Mouse (Mus musculus) hindbrain, embryonic 14.5 days (tissue): ENCODE measurements around the gene Bcl11a. TPM values are rescaled to one million over a fixed set of nuclear protein-coding genes. Genes with fewer than 3 reads are reported as not detected.

Experiments
- ATAC-seq: fragments of 200-750 bp; cut with Nextera tagmentation; 2 replicates; pipeline ENCODE4 v1.8.0; 2017; ENCODE audit warnings: moderate number of reproducible peaks, mild to moderate bottlenecking, moderate TSS enrichment, moderate library complexity; ENCODE audit not compliant: low FRiP score
- DNase-seq: peaks from one replicate; pipeline ENCODE4 v3.0.0-alpha.2; 2015; ENCODE audit warnings: low spot score
- H3K27ac ChIP-seq: fragments of 300-500 bp; sonication (generic); 2 replicates; pipeline ENCODE4 v1.5.1; 2014; ENCODE audit warnings: mild to moderate bottlenecking, moderate library complexity
- H3K27me3 ChIP-seq: fragments of 300-500 bp; sonication (generic); 2 replicates; pipeline ENCODE4 v1.6.1; 2014; ENCODE audit warnings: mild to moderate bottlenecking, low read length, mixed read lengths; ENCODE audit not compliant: control insufficient read depth, insufficient read depth
- H3K36me3 ChIP-seq: fragments of 300-500 bp; sonication (generic); replicated peaks from 2 replicates; pipeline ENCODE4 v1.6.1; 2014; ENCODE audit not compliant: control insufficient read depth, insufficient read depth
- H3K4me1 ChIP-seq: fragments of 300-500 bp; sonication (generic); replicated peaks from 2 replicates; pipeline ENCODE4 v1.6.1; 2014; ENCODE audit warnings: antibody characterized with exemption, low read length, mixed read lengths; ENCODE audit not compliant: control insufficient read depth, insufficient read depth
- H3K4me2 ChIP-seq: fragments of 300-500 bp; sonication (generic); replicated peaks from 2 replicates; pipeline ENCODE4 v1.6.1; 2014; ENCODE audit warnings: mild to moderate bottlenecking, moderate library complexity
- H3K4me3 ChIP-seq: fragments of 300-500 bp; sonication (generic); replicated peaks from 2 replicates; pipeline ENCODE4 v1.5.1; 2014; ENCODE audit warnings: mild to moderate bottlenecking, low read length
- H3K9ac ChIP-seq: fragments of 300-500 bp; sonication (generic); 2 replicates; pipeline ENCODE4 v1.6.1; 2014
- H3K9me3 ChIP-seq: fragments of 300-500 bp; sonication (generic); 2 replicates; pipeline ENCODE4 v1.6.1; 2016; ENCODE audit warnings: low read length; ENCODE audit not compliant: control insufficient read depth
- WGBS: fragments of 180-500 bp; shearing (Covaris S2); extraction: QIAGEN DNeasy Blood & Tissue Kit; methylation state at CpG from one replicate; pipeline ENCODE4 v1.1.7; 2014; 5-methylcytosine and 5-hydroxymethylcytosine counted together
- polyA plus RNA-seq: library from polyadenylated mRNA; unstranded; fragments of >200 nt; fragmentation: Nextera tagmentation; extraction: Ambion mirVana; gene quantifications from 2 replicates; pipeline ENCODE4 v1.2.1, GENCODE M21; 2014

Bcl11a gene
- polyA plus RNA-seq, 1 experiment from 2014 or later, result 117 TPM

DNA sequence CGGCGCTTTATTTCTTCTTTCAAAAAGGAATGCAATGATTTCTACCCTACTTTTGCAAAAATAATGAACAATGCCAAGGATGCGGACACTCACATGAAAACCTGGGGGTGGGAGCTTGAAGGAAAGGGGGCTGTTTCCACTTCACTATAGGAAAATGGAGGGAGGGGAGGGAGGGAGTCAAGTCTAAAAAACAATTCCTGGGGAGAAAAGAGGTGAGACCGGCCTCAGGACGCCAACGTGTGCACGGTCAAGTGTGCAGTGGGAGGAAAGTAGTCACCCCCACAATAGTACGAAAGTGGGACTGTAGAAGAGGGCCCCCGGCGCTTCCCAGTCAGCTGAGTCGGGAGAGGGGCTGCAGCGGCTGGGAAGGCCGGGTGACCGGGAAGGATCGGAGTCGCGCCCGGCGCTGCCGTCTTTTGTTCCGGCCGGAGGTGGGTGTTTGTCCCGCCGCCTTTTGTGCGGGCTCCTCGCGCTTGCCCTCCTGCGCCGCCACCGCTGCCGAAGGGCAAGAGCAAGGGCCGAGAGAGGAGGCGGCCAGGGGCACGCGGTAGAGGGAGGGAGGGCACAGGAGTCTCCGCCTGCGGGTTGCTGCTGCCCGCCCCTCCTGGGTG is 955 bp downstream of the Bcl11a start:
- no peak for ATAC-seq
- peak overlapping the region; percentile 87 for H3K4me3 ChIP-seq
- no peak for DNase-seq
- no peaks in the 10 kb centered on the region for H3K27me3 ChIP-seq
- no peaks in the 10 kb centered on the region for H3K36me3 ChIP-seq
- peak overlapping the region; percentile 99 for H3K27ac ChIP-seq
- peak overlapping the region; percentile 98 for H3K9ac ChIP-seq
- H3K4me1 ChIP-seq, result peaks cover 20% of the 10 kb centered on the region
- under 1% methylated on average over 38 of the region's 38 CpGs for WGBS
- H3K4me2 ChIP-seq, result peak overlapping the region; percentile 100
- H3K9me3 ChIP-seq, result no peaks in the 10 kb centered on the region

DNA sequence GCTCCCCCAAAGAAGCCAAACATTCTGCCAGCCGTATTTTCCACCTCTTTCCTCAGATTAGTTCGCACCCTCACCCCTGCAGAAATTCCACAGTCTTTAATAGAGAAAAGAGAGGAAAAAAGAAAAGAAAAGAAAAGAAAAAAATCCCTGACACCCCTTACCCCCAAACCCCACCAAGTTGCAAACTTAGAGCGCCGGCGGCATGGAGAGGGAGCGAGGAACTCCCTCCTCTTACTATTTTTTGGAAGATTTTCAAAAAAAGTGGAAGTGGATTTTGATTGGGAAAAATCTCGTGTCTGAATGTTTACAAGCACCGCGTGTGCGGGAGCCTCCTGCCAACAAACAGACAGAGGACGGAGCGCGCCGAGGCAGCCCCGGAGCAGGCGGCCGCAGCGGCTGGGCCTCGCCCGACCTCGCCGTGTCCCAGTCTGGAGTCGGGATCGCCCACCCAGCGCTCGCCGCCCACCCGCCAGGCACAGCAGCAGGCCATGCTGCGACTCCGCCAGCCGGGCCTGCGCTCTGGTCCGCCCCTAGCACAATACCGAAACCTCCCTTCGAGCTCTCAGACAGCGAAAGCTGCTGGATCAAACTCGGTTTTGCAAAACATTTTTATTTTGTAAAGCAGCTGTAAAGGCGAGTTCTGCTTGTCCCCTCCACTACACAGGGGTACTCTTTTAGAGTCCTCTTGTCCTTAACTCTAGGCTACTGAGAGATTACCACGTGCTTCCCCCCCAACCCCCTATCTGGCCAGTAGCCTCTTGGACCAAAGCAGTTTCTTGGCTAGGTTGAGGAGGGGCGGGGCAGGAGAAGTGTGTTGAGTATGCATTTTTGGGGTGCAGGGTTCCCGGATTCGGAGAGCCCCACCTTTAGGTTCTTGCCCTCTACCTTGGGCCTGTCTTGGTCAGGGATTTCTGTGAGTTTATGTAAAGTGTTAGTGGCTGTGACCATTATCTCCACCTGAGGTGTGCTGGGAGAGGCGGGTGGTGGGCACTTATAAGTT is 1.8 kb downstream of the Bcl11a start:
- DNase-seq, result no peak
- Histone ChIP-seq H3K27me3 (no peaks in the 10 kb centered on the region), H3K4me1 (peaks cover 22% of the 10 kb centered on the region), H3K4me2 (peak overlapping the region; percentile 100), H3K36me3 (no peaks in the 10 kb centered on the region), H3K4me3 (peak overlapping the region; percentile 87), H3K9ac (peak overlapping the region; percentile 98), H3K27ac (peak overlapping the region; percentile 99), H3K9me3 (no peaks in the 10 kb centered on the region)
- ATAC-seq, result no peak
- WGBS, result under 1% methylated on average over 43 of the region's 43 CpGs

DNA sequence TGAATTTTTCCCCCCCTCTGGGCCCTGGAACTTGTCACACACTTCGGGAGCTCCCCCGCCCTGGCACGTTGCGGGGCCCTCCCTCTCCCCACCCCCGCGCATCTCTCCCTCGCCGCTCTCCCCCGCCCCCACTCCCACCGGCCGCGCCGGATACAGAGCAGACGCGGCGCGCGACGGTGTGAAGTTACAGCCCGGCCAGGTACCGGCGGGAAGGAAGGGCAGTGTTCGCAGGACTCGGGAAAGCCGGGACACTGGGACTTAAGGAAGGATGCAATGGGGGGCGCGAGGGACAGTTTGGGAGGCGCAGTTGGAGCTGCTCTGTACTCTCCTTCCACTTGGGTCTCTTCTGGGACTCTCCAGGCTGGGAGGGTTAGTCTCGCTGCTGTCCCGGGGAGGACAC is 2.7 kb downstream of the Bcl11a start:
- peaks cover 22% of the 10 kb centered on the region for H3K4me1 ChIP-seq
- ATAC-seq (peak; percentile 52), DNase-seq (no peak)
- peak overlapping the region; percentile 99 for H3K27ac ChIP-seq
- H3K36me3 ChIP-seq, result peaks cover 5% of the 10 kb centered on the region
- peak overlapping the region; percentile 87 for H3K4me3 ChIP-seq
- 2% methylated on average over 30 of the region's 30 CpGs for WGBS
- peak overlapping the region; percentile 98 for H3K9ac ChIP-seq
- peak overlapping the region; percentile 100 for H3K4me2 ChIP-seq
- H3K27me3 ChIP-seq, result no peaks in the 10 kb centered on the region
- no peaks in the 10 kb centered on the region for H3K9me3 ChIP-seq

DNA sequence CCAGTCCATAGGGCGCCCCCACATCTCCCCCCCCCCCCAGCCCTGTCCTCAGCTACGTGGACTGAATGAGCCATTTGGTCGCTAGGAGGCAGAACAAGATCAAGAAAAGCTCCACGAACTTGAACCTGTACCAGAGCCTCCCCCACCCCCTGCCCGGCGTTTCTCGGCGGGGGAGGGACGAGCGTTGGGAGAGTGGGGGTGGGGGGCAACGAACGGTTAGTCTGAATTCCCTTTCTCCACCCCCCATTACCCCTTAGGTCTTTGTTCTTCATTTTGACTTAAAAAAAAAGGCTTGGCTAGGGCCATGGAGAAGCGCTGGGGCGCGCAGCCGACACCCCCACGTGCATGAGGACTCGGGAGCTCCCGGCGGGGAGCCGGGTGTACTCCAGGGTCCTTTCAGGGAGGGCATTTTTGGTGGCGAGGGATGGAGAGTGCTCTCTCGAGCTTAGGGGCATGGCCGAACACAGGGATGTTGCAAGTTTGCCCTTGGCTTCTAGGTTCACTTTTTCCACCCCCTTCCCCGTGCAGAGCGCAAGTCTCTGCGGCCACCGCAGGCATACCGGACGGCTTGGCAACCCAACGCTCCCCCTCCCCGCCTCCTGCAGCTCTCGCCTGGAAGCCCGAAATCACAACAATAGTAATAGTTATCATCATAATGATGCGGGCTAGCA is 3.3 kb downstream of the Bcl11a start:
- WGBS, result under 1% methylated on average over 34 of the region's 35 CpGs
- peak; percentile 83 for DNase-seq
- Histone ChIP-seq H3K36me3 (peaks cover 11% of the 10 kb centered on the region), H3K9ac (peak overlapping the region; percentile 98), H3K4me2 (peak overlapping the region; percentile 100), H3K9me3 (no peaks in the 10 kb centered on the region), H3K4me3 (peak overlapping the region; percentile 87), H3K4me1 (peaks cover 26% of the 10 kb centered on the region), H3K27me3 (no peaks in the 10 kb centered on the region), H3K27ac (peak overlapping the region; percentile 99)
- peak; percentile 53 for ATAC-seq

- Histone ChIP-seq H3K9ac (peak overlapping the region; percentile 98), H3K27ac (peak overlapping the region; percentile 99), H3K4me3 (peak overlapping the region; percentile 87), H3K4me1 (peaks cover 32% of the 10 kb centered on the region), H3K27me3 (no peaks in the 10 kb centered on the region), H3K9me3 (no peaks in the 10 kb centered on the region), H3K36me3 (peaks cover 18% of the 10 kb centered on the region), H3K4me2 (peak overlapping the region; percentile 100)
- DNase-seq (no peak), ATAC-seq (peak; percentile 15; the same call in 1 of the 2 replicates)
- WGBS, result under 1% methylated on average over 43 of the region's 43 CpGs
Observed at GRCm38 (mm10) chr11:24081687-24082384, 4.0 kb downstream of the Bcl11a start.

DNA sequence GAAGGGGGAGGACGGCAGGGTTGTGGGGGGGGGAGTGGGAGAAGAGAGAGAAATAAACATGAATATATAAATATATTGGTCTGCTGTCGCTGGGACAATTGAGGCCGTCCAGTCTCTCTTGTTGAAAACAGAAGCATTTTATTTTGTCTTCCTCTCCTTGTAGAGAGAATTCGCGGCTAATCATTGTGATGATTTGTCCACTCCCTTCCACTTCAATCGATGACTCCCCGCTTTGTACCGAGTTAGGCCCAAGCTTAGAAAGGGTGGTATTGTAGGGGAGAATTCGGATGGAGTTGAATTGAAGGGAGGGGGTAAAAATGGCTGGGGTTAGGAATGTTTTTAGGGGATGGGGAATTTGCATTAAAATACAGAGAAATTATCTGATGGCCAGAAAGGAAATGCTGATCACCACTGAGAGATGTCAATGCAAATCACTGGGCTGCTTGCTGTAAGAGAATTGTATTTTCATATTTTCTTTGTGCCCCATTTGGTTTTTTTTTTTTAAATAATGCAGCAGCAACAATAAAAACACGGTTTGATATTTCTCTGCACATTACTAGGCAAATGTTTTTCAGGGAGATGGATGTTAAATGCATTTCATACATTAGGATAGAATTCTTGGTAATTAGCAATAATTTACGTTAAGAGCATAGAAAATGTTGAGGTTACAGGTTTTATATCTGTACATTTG is 4.7 kb downstream of the Bcl11a start:
- Histone ChIP-seq H3K4me2 (peak overlapping the region; percentile 100), H3K9ac (peak overlapping the region; percentile 98), H3K4me3 (peak overlapping the region; percentile 87), H3K27me3 (no peaks in the 10 kb centered on the region), H3K36me3 (peaks cover 25% of the 10 kb centered on the region), H3K9me3 (no peaks in the 10 kb centered on the region), H3K27ac (peak overlapping the region; percentile 99), H3K4me1 (peaks cover 39% of the 10 kb centered on the region)
- ATAC-seq, result no peak
- WGBS, result 10% methylated on average over 11 of the region's 11 CpGs
- DNase-seq, result no peak

DNA sequence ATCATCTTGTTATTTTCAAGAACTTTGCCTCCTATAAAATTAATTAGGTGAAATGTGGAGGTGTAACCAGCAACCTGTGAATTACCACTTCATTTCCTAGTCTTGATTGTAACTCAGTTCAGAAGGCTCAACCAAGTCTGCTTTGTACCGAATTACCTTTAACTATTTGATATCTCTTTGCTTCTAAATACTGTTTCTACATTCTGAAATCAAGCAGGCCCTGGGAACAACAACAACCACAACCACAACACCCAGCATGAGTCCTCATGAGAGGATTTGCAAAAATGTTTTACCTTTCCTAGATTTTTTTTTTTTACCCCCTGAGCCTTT is 5.2 kb downstream of the Bcl11a start:
- Histone ChIP-seq H3K4me2 (peak overlapping the region; percentile 100), H3K9me3 (no peaks in the 10 kb centered on the region), H3K4me3 (peak overlapping the region; percentile 87), H3K27me3 (no peaks in the 10 kb centered on the region), H3K27ac (peak overlapping the region; percentile 99), H3K9ac (peak overlapping the region; percentile 98), H3K4me1 (peaks cover 44% of the 10 kb centered on the region), H3K36me3 (peaks cover 30% of the 10 kb centered on the region)
- no peak for ATAC-seq
- no peak for DNase-seq
- WGBS, result 44% methylated on average over 1 of the region's 1 CpGs

DNA sequence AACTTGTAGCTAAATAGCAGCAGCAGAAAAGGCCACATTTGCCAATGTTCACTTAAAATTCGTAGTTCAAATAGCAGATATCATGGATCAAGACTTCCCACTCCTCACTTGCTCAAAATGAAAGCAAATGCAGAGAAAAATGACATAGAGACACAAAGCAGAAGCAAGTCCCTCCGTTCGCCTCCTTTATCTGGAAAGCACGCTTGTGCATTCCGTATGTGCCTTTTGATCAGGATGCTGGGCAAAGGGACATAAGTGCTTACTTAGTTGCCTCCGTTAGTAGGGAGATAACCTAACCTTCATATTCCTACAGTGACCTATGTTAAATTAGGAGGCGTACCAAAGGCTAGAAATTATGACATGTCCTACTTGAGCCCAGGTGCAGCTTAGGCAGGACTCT is 5.6 kb downstream of the Bcl11a start:
- Histone ChIP-seq H3K4me1 (peaks cover 47% of the 10 kb centered on the region), H3K36me3 (peaks cover 33% of the 10 kb centered on the region), H3K27me3 (no peaks in the 10 kb centered on the region), H3K4me2 (peak overlapping the region; percentile 100), H3K4me3 (peak overlapping the region; percentile 87), H3K27ac (peak overlapping the region; percentile 99), H3K9ac (peak overlapping the region; percentile 98), H3K9me3 (no peaks in the 10 kb centered on the region)
- DNase-seq, result no peak
- 37% methylated on average over 7 of the region's 7 CpGs for WGBS
- no peak for ATAC-seq
